In genomic region chr14:21991856-21992255, GRCm38 (mm10) we compare ENCODE assay signal across 8 mouse cellular contexts. TPM values are rescaled to one million over a fixed set of nuclear protein-coding genes. Genes with fewer than 3 reads are reported as not detected.
A peak's percentile ranks its signal among the peaks of the same experiment; 100 is the strongest.
DNase-seq lines count a peak whose midpoint lies in the region; ATAC-seq and TF ChIP-seq lines count a peak whose summit lies in the region.

No protein-coding gene starts in this region.

- ATAC-seq in heart, embryonic 11.5 days (replicated peaks; ENCODE audit: insufficient number of reproducible peaks, low FRiP score, low TSS enrichment): no peak
- ATAC-seq in embryonic facial prominence, embryonic 12.5 days (ENCODE audit: insufficient number of reproducible peaks, insufficient read depth, low FRiP score, low TSS enrichment): no peak
- ATAC-seq in intestine, postnatal 0 days: no peak
- no peak for ATAC-seq in neural tube, embryonic 11.5 days (ENCODE audit: insufficient read depth, low FRiP score, low TSS enrichment)
- ATAC-seq in activated CD4-positive, CD25-positive, alpha-beta regulatory T cell, adult 4 months: no peak

- H3K9ac ChIP-seq in heart, embryonic 11.5 days (ENCODE audit: low read depth, low read length): no peak overlapping the region
- H3K9ac ChIP-seq in embryonic facial prominence, embryonic 12.5 days: no peak overlapping the region
- H3K9ac ChIP-seq in intestine, postnatal 0 days (ENCODE audit: low read depth, low read length): peak overlapping the region; percentile 19; the same call in 1 of the 2 replicates
- peak overlapping the region; percentile 76; the same call in 1 of the 2 replicates for H3K9ac ChIP-seq in neural tube, embryonic 11.5 days (ENCODE audit: low read length)

- no peaks in the 10 kb centered on the region for H3K9me3 ChIP-seq in heart, embryonic 11.5 days (replicated peaks; ENCODE audit: control insufficient read depth, low read length)
- H3K9me3 ChIP-seq in embryonic facial prominence, embryonic 12.5 days: no peaks in the 10 kb centered on the region
- H3K9me3 ChIP-seq in intestine, postnatal 0 days (ENCODE audit: control insufficient read depth): no peaks in the 10 kb centered on the region
- H3K9me3 ChIP-seq in neural tube, embryonic 11.5 days (ENCODE audit: control insufficient read depth, low read length): no peaks in the 10 kb centered on the region

- no peak for DNase-seq in heart, adult 8-10 months (ENCODE audit: low spot score)
- peak; percentile 26 for DNase-seq in neural tube, embryonic 11.5 days (ENCODE audit: low spot score)
- no peak for DNase-seq in cerebellum, postnatal 10 days
- DNase-seq in frontal cortex, postnatal 36 days (ENCODE audit: low spot score in 2 of 2): no peak

- WGBS in heart, embryonic 11.5 days (ENCODE audit: insufficient replicate concordance): 19% methylated on average over 5 of the region's 5 CpGs
- WGBS in embryonic facial prominence, embryonic 12.5 days: 7% methylated on average over 5 of the region's 5 CpGs
- WGBS in intestine, postnatal 0 days: 28% methylated on average over 5 of the region's 5 CpGs
- WGBS in neural tube, embryonic 11.5 days: 3% methylated on average over 5 of the region's 5 CpGs

- peak overlapping the region; percentile 89; the same call in 1 of the 2 replicates for H3K4me2 ChIP-seq in heart, embryonic 11.5 days
- peak overlapping the region; percentile 75 for H3K4me2 ChIP-seq in embryonic facial prominence, embryonic 12.5 days (replicated peaks)
- H3K4me2 ChIP-seq in intestine, postnatal 0 days (replicated peaks; ENCODE audit: low read depth): peak overlapping the region; percentile 95
- peak overlapping the region; percentile 83 for H3K4me2 ChIP-seq in neural tube, embryonic 11.5 days (ENCODE audit: low read depth)

- no peak for TF ChIP-seq CTCF in intestine, postnatal 0 days (IDR thresholded peaks at IDR 0.05; ENCODE audit: low read depth)

- H3K4me3 ChIP-seq in heart, embryonic 11.5 days (ENCODE audit: low read depth, low read length): peak overlapping the region; percentile 56; the same call in 1 of the 2 replicates
- peak overlapping the region; percentile 84; the same call in 1 of the 2 replicates for H3K4me3 ChIP-seq in embryonic facial prominence, embryonic 12.5 days
- peak overlapping the region; percentile 82 for H3K4me3 ChIP-seq in intestine, postnatal 0 days (ENCODE audit: low read depth, low read length)
- H3K4me3 ChIP-seq in neural tube, embryonic 11.5 days (ENCODE audit: low read depth, low read length): peak overlapping the region; percentile 88

- peaks cover 22% of the 10 kb centered on the region for H3K4me1 ChIP-seq in heart, embryonic 11.5 days (ENCODE audit: control insufficient read depth, insufficient read depth, low read length)
- H3K4me1 ChIP-seq in embryonic facial prominence, embryonic 12.5 days: peaks cover 29% of the 10 kb centered on the region
- H3K4me1 ChIP-seq in intestine, postnatal 0 days (replicated peaks; ENCODE audit: control insufficient read depth, insufficient read depth, low read length): 0 out of 2 replicates have a peak, but pooled peaks cover 2% of the 10 kb centered on the region
- peaks cover 32% of the 10 kb centered on the region for H3K4me1 ChIP-seq in neural tube, embryonic 11.5 days (ENCODE audit: control insufficient read depth, insufficient read depth, low read length)

- H3K36me3 ChIP-seq in heart, embryonic 11.5 days (ENCODE audit: control insufficient read depth, insufficient read depth, low read length): no peaks in the 10 kb centered on the region
- no peaks in the 10 kb centered on the region for H3K36me3 ChIP-seq in embryonic facial prominence, embryonic 12.5 days
- H3K36me3 ChIP-seq in intestine, postnatal 0 days (ENCODE audit: control insufficient read depth, insufficient read depth): no peaks in the 10 kb centered on the region
- H3K36me3 ChIP-seq in neural tube, embryonic 11.5 days (ENCODE audit: control insufficient read depth, insufficient read depth, low read length): no peaks in the 10 kb centered on the region

- no peak overlapping the region for H3K27ac ChIP-seq in heart, embryonic 11.5 days (ENCODE audit: low read depth, low read length)
- no peak overlapping the region for H3K27ac ChIP-seq in embryonic facial prominence, embryonic 12.5 days
- H3K27ac ChIP-seq in intestine, postnatal 0 days (ENCODE audit: low read depth, low read length): no peak overlapping the region
- H3K27ac ChIP-seq in neural tube, embryonic 11.5 days (ENCODE audit: low read depth, low read length): peak overlapping the region; percentile 93; the same call in 1 of the 2 replicates

- H3K27me3 ChIP-seq in heart, embryonic 11.5 days (ENCODE audit: control insufficient read depth, insufficient read depth, low read length): peaks cover 68% of the 10 kb centered on the region
- H3K27me3 ChIP-seq in embryonic facial prominence, embryonic 12.5 days: peaks cover 37% of the 10 kb centered on the region
- H3K27me3 ChIP-seq in intestine, postnatal 0 days (replicated peaks; ENCODE audit: control insufficient read depth, insufficient read depth, low read length): no peaks in the 10 kb centered on the region
- H3K27me3 ChIP-seq in neural tube, embryonic 11.5 days (ENCODE audit: control insufficient read depth, insufficient read depth, low read length): no peaks in the 10 kb centered on the region

RNA-seq across cellular contexts. Expression of gene Zfp503, which starts 2.5 kb away (rescaled TPM):
- 2.3 and 3.3 TPM in 2 replicates for polyA plus RNA-seq in heart, embryonic 11.5 days (2014; fragmentation: Nextera tagmentation; extraction: Ambion mirVana)
- total RNA-seq in heart, adult 8-10 months (2022): 1 to 10 TPM; 1.9 to 2.2 (median 2.2) TPM
- 35.5 and 40.3 TPM in 2 replicates for polyA plus RNA-seq in embryonic facial prominence, embryonic 12.5 days (2016; fragmentation: Nextera tagmentation; extraction: Ambion mirVana)
- 5.7 and 6.5 TPM in 2 replicates for polyA plus RNA-seq in intestine, postnatal 0 days (2015; fragmentation: Nextera tagmentation; extraction: Ambion mirVana)
- polyA plus RNA-seq in neural tube, embryonic 11.5 days (2014; fragmentation: Nextera tagmentation; extraction: Ambion mirVana): 13.3 and 17.1 TPM in 2 replicates
- polyA plus RNA-seq in activated CD4-positive, CD25-positive, alpha-beta regulatory T cell, adult 4 months (2017; shearing (Covaris generic)): not detected

RNA-seq across cellular contexts. Expression of gene Lrmda, which starts 27.7 kb away (rescaled TPM):
- 0.23 and 0.70 TPM in 2 replicates for polyA plus RNA-seq in heart, embryonic 11.5 days (2014; fragmentation: Nextera tagmentation; extraction: Ambion mirVana)
- total RNA-seq in heart, adult 8-10 months (2022): 1 to 10 TPM; 1.8 to 3.0 (median 2.4) TPM
- 0.28 and 0.69 TPM in 2 replicates for polyA plus RNA-seq in embryonic facial prominence, embryonic 12.5 days (2016; fragmentation: Nextera tagmentation; extraction: Ambion mirVana)
- 0.73 and 1.8 TPM in 2 replicates for polyA plus RNA-seq in intestine, postnatal 0 days (2015; fragmentation: Nextera tagmentation; extraction: Ambion mirVana)
- 0.66 TPM in 1 of 2 replicates, not detected in the other for polyA plus RNA-seq in neural tube, embryonic 11.5 days (2014; fragmentation: Nextera tagmentation; extraction: Ambion mirVana)
- not detected for polyA plus RNA-seq in activated CD4-positive, CD25-positive, alpha-beta regulatory T cell, adult 4 months (2017; shearing (Covaris generic))

Comparison
In these comparisons a context has a peak if more than half of its experiments do, and no peak if none do; other contexts are left out.
1. H3K9ac ChIP-seq: peak in intestine, postnatal 0 days (single experiment) and neural tube, embryonic 11.5 days (single experiment); none in heart, embryonic 11.5 days (single experiment) and embryonic facial prominence, embryonic 12.5 days (single experiment).
2. Peak in every context shown above with its lines, with median percentiles within 50 percentile points of each other: H3K4me2 ChIP-seq and H3K4me3 ChIP-seq.